Mouse (Mus musculus) stomach, postnatal 0 days (tissue): ENCODE measurements around the gene Thbs3.

Experiments used
- CTCF ChIP-seq: IDR thresholded peaks from 2 replicates; pipeline ENCODE4 v1.5.1; 2016; ENCODE audit warnings: antibody characterized with exemption, low read depth, mild to moderate bottlenecking, moderate library complexity
- EP300 ChIP-seq: optimal IDR thresholded peaks from 2 replicates; pipeline ENCODE3; 2016; ENCODE audit warnings: antibody characterized with exemption

DNA sequence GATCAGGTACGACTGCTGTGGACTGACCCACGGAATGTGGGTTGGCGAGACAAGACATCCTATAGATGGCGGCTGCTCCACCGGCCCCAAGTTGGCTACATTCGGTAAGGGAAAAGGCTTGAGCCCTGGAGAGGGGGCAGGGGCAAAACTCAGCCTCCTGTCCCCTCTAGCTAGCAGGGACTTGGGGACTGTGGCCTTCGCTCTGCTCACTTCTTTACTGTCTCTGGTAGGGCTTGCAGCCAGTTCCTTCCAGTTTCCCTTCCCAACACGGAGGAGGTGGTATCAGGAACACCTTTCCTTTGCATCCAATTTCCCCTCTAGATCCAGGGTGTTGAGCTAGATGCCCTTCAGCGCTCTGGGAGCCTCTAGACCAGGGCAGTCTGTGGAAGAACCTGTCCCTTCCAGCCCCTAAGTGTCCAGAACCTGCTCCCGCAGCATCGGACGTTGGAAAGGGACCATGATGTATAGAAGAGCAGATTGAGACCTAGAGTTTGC lies 10.4 kb downstream of the Thbs3 start:
- no peak for TF ChIP-seq CTCF
- no peak for TF ChIP-seq EP300
